Mouse (Mus musculus) megakaryocyte, adult 5-6 weeks (primary cell): ENCODE data around the gene Fes. TPM values are rescaled to one million over a fixed set of nuclear protein-coding genes. Genes with fewer than 3 reads are reported as not detected.

Experiments used
- ATAC-seq: 2 replicates; pipeline ENCODE4 v1.8.0; 2016; ENCODE audit warnings: mild to moderate bottlenecking, inconsistent platforms; ENCODE audit not compliant: poor library complexity, severe bottlenecking
- total RNA-seq, 2 experiments: library from RNA; stranded (forward) in 1 of 2; stranded (reverse) in 1 of 2; fragments of 153-499, 151-499 nt in 1 of 2; fragments of 221-1000, 200-1000 nt in 1 of 2; gene quantifications; 2 replicates each; pipeline versions ENCODE4 v1.2.3 to v1.2.4; 2015 to 2017

Gene Fes
- total RNA-seq, 2 experiments from 2014 or later: 252 to 260 TPM

DNA sequence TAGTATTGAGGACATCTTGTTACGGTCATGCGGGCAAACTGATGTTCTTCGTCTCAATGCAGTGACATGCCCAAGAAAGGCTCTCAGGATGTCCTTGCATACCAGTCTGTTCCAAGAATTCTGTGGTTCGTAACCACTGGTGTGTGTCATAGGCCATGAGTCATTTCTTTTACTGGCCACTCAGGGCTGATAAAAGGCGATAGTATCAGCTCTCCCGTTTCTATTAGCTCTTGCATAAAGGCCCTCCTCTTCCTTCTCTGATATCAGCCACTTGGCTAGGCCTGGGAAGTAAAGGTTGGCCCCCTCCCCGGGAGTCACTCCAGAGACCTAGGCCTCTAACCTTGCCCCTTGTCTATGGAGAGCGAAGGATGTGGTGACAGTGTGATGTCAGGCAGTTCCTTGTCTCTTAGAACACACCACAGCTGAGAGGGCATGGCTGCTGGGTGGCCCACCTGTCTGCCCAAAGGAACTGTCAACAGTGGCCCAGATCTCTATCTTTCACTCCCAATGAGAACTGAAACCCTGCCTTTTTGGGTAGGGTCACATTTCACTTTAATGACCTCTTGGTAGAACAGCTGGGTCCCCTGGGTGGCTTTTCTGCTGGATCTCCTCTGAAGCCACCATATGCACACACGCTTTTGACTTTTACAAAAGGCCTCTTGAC, 12.2 kb downstream of the Fes start:
- peak; percentile 33; the same call in 1 of the 2 replicates for ATAC-seq

DNA sequence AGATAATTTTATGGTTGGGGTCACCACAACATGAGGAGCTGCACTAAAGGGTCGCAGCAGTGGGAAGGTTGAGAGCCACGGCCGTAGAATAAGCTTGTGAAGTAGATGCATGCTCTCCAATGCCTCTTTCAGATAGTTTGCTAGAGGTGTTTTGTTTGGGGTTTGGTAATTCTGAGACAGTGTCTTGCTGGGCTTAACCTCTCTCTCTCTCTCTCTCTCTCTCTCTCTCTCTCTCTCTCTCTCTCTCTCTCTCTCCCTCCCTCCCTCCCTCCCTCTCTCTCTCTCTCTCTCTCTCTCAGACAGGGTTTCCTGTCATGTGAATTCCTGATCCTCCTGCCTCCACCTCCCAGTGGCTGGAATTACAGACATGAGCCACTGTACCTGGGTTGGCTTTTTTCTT, 13.0 kb downstream of the Fes start:
- ATAC-seq: no peak

DNA sequence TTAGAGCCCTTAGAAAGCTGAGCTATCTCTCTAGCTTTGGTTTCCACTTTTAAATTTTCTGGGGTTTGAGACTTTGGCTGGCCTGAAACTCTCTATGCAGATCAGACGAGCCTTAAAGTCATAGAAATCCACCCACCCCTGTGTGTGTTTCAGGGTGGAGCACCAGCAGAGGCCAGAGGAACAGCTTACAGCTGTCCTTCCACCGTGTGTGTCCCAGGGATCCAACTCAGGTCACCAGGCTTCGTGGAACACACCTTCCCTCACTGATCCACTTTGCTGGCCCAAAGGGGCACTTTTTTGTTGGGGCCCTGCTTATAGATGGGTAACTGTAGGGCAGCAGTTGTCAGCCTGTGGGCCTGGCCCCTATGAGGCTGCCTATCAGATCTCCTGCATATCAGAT, 13.5 kb downstream of the Fes start:
- ATAC-seq: no peak

DNA sequence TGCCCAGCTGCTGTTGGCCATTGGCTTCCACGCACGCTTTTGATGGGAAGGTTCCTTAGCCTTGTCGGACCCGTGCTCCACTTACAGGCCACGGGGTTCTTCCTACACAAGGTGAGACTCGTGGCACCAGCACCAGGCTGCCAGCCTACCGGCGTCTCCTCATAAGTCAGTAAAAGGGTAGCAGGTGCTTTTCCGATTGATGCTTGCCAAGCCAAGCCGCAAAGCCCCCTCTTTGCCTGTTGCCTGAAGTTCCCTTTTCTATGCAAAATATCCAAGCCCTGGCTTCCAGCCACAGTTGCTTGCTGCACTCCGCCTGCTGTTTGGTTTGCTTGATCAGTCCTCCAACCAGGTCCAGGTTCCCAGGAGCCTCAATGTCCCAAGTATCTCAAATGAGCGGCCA, 13.9 kb downstream of the Fes start:
- no peak for ATAC-seq

DNA sequence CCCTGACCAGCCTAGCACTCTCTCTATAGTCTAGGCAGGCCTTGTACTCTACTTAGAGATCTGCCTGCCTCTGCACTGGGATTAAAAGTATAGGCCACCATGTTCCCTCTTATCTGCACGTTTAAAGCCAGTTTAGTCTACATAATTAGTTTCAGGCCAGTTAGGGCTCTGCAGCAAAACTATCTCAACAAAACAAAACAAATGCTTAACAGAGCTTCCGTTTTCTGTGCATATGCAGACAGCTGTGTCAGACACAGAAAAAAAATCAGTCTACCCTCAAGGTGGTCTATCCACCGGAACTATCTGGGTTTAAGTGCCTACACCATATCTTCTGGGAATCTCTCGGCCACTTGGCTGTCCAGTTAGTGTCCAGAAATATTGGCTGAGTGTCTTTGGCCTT, 14.4 kb downstream of the Fes start:
- ATAC-seq: no peak

DNA sequence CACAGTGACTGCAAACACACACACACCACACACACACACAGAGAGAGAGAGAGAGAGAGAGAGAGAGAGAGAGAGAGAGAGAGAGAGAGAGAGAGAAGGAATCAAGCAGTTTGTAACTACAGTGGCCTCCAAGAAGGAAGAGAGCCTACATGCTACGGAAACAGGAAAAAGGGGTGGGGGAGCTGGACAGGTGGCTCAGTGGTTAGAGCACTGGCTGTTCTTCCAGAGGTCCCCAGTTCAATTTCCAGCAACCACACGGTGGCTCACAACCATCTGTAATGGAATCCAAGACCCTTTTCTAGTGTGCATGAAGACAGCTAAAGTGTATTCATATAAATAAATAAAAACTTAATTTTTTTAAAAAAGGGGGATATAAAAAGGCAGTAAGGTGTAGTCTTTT, 15.1 kb downstream of the Fes start:
- no peak for ATAC-seq

DNA sequence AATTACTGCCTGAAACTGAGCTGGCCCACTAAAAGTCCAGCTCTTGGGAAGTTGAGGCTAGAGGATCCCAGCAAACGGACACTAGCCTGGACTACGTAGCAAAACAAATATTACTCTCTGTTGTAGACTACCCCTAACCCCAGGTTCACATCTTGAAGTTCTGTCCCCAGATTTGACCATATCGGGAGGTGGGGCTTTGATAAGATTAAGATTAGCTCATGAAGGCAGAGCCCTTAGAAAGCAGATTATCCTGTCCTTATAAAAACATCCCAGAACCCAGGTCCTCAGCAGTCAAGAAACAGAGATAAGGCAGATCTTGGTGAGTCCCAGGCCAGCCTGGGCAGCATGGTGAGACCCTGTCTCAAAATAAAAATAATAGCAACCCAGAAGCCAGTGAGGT, 15.6 kb downstream of the Fes start:
- ATAC-seq: no peak

DNA sequence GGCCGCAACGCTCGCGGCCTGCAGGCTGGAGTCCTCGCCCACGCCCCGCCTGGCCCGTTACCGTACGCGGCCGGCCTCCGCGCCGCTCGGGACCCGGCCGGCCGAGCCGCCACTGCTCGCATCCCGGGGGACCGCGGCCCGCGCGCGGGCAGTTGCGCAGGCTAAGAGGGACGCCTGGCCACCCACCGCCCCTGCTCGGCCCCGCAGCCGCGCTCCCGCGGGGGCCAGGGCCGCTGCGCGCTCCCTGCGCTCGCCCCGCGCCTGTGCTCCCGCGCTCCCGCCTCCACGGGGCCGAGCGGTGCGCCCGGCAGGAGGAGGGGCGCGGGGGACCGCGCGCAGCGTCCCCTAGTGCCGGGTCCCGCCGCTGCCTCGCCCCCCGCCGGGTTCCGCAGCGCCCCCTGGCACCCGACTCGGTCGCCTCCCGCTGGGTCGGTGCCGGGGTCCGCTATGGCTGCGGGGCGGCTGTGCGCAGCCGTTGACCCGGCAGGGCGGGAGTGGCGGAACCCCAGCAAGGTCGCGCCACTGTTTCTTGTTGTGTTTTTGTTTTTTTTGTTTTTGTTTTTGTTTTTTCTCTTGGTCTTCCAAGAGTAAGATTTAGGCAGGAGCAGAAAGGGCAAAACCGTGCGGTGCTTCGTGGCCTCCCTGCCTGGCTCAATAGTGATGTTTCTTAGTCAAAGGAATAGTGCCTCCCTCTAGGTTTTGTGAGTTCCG, 16.6 kb downstream of the Fes start, which contains the start of gene Man2a2:
Man2a2 (minus strand) TSS at position 335 of the 711 bp plus-strand sequence.
- peak; percentile 36 for ATAC-seq

DNA sequence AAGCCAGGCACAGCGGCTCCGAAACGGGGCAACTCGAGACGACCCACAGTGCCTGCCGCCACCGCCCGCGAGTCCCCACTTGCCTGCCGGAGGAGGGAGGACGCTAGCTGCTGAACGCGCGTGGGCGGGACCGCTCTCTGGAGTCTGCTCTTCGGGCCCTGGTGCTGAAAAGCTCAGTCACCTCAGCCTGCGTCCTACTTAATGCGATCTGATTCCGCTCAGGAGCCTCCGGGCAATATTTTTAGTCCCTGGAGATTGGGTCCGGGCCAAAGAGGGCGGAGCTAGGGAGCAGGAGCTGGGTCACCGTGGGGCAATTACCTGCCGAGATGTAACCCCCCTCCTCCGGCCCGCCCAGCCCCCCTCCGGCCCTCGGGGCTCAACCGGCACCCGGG, 17.1 kb downstream of the Fes start:
- peak; percentile 37 for ATAC-seq

DNA sequence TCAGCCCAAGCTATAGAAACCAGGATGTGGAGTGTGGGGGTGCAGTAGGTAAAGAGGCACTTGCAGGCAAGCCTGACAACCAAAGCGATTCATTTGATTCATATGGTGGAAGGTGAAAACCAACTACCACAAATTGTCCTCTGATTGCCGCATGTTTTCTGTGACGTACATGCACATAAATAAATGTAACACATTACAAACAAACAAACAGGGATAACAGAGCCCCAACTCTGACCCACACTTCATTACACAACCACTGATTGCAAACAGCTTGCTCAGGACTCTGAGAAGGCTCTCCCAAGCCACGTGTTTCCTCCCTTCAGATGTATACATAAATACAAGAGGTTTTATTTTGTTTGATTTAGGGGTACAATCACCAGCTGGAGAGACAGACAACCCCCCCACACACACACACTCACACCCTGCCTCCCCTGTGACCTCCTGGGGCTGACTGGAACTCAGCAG, 17.7 kb downstream of the Fes start:
- ATAC-seq: peak; percentile 24; the same call in 1 of the 2 replicates

DNA sequence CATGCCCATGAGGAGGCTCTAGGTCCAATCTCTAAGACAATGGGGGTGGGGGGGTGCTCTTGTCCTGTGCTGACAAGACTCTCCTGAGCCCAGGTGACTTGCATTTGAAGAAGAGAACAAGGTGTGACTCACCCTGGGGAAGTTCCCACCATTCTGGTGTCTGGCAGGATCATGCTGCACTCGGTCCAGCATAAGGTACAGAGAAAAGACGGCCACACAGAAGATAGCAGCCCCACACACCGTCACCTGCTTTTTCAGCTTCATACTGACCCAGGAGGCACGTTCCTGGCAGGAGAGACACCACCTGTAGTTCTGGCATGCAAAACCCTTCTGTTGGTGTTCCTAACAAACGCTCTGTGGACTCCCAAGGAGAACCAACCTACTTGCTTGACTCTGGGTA, 18.3 kb downstream of the Fes start:
- peak; percentile 6; the same call in 1 of the 2 replicates for ATAC-seq

DNA sequence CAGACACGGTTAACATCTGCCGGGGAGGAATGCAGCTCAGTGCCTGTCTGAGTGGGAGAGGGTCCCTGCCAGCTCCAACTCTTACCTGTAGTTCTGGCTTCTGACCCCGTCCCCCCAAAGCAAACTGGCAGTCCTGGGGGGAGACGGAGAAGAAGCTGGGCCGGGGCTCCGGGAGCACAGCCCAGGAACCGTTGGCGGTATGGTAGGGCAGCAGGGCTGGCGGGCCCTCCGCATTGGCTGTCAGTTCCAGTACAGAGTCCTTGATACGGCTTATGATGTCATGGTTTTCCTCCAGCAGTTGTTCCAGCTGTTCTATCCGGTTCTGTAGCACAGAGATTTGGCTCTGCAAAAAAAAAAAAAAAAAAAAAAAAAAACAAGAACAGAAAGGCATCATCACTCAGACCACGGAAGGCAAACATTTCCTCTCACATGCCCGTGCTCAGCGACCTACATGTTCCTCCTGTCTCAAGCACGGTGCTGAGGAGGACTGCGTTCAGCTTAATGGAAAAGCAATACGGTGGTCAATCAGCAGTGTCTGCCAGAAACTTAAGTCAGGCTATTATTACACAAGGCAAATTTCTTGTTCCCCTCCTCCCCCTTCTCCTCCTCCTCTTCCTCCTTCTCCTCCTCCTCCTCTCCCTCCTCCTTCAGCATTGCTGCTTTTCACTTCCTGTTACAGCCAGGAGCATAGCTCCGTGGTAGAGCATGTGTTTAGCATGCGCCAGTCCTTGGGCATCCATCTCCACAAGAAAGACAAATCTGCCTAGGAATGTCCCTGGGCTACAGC, 18.9 kb downstream of the Fes start:
- ATAC-seq: peak; percentile 36

DNA sequence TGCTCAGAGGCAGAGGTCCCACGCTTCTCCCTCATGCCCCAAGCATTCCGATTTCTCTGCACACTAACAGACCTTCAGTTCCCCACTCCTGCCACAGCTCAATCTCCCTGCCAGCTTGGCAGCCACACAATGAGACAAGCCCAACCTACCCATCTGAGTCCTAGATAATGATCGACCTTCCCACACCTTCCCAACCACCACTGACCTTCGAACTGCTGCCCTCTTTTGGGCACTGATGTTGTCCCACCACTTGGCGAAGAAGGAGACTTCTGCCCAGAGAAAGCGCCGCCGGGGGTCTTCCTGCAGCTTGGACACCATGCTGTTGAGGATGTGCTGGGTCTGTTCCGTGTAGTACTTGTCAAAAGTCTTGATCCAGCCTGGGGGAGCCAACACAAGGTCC, 19.7 kb downstream of the Fes start:
- ATAC-seq: no peak

DNA sequence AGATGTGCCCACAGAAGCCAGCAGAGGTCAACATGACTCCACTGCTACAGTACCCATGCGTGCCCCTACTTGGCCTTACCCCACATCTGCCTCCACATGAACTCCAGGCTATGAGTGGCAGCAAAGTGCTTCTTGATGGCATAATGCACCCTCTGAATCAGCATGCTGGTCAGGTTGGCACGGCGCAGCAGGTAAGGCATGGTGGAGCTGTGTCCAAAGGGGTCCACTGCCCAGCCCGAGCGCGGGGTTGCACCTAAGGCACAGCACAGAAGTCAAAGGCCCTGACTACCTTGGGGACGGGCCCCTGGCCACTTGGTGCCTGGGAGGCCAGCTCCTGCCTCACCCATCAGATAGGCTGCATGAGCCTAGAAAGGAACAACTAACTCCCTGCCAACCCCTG, 20.5 kb downstream of the Fes start:
- ATAC-seq: no peak

DNA sequence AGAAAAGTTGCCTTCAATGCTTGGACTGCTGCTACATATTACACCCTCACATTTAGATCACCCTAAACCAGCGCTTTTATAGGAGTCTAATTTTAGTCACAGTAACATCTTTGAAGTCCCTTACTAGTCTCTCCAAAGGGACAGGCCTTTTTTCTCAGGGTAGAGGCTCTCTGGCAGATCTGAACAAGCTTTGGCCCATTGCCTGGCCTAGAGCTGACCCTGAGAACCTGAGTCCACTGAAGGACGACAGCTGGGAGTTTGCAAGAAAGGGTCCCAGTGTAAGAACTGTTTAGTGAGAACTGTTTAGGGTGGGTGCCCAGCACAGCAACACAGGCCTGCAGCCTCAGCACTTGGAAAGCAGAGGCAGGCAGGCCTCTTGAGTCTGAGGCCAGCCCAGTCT, 22.0 kb downstream of the Fes start:
- ATAC-seq: no peak

DNA sequence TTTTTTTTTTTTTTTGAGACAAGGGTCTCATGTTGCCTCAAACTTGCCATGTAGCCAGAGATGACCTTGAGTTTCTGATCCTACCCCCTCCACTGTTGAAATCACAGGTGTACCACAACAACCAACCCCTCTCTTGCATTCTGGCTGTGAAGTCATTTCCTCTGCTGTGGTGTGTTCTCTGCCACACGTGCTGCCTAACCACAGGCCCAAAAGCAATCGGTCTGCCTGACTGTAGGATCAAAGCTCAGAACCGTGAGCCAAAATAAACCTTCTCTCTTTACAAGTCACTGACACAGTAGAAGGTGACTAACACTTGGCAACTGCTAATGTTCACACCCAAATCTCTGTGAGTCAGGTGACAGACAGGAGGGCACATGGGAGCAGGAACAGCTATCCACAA, 27.3 kb downstream of the Fes start:
- peak; percentile 59 for ATAC-seq

DNA sequence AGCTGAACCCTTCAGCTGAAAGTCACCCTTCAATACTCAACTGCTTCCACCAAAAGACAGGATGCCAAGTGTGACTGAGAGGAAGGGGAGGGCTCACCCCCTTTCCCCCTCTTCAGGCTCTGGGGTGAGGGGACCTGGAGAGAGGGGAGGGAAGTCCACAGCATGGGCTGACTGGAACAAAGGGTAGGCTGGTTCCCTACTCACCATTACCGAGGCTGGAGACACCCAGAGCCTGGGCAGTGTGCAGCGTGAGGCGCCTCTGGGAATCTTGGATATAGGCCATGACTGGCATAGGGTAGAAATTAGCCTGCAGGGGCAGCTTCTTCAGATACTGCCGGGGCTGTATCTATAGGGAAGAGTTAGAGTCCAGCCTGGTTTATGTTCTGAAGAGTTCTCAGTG, 29.7 kb downstream of the Fes start:
- no peak for ATAC-seq

DNA sequence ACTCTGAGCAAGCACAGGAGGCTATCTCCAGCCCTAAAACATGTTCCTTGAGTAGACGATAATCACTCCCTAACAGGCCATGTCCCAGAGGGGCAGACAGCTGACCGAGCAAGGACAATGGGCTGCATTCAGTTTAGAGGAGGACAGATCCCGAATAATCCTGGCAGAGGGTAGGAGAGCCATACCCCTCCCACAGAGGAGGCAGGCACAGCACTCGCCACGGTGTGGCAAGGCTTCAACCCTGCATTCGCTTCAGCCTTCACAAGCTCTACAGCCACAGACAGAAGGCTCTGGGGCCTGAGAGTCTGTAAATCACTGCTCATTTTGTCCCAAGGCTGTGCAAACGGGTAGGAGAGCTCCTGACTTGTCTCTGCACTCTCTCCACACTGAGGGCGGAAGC, 30.6 kb downstream of the Fes start:
- ATAC-seq: no peak

DNA sequence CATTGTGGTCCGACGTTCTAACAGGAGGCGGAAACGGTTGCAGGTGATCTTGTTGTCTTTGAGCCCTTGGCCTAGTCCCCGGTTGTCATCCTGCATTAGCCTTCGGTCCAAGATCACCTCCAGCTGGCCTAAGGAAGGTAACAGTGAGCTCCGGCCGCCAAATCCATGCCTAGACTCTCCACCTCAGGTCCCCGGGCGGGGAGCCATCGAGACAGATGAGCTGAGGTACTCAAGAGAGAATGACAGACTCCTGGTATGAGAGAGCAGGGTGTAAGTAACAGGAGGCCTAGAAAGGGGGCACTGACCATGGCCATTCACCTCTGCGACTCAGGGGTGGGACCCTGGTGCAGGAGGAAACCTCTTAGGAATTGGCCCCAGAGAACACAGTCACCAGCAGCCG, 31.4 kb downstream of the Fes start:
- no peak for ATAC-seq

DNA sequence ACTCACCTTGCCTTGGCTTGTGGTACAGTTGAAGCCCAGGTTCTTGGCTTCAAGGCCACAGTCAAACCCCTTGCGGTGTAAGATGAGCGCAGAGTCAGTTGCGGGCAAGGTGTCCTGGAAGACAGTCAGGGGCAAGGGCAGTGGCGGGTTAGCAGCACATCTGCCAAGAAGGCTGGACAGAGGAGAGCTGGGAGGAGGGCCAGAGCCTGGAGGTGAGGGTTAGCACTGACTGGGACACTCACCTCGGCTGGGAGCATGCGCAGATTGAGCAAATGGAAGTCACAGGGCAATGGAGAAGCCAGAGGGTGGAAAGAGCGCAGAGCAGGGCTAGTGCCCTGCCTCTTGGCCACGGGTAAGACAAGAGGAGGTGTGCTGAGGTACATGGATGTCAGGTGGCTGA, 34.8 kb downstream of the Fes start:
- ATAC-seq: no peak

DNA sequence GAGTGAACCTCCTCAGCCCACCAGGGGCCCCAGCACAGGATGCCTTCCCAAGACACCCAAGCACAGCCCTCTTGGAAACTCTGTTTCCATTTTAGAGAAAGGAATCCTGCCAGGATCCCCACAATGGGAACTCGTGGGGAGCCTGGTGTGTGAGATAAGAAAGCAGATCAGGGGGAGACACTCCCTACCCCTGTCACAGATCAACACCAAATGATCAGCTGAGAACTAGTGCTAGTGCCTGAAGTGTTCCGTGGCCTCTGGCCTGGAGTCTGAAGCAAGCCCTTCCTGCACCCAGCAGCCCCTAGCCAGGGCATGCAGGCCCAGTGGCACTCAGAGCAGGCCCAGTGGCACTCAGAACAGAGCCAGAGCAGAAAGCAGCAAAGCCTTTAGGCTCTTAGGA, 36.9 kb downstream of the Fes start:
- ATAC-seq: no peak
